In genomic region chr19:8802130-8802821, GRCm38 (mm10) we compare ENCODE assay signal across 8 mouse cellular contexts. TPM values are rescaled to one million over a fixed set of nuclear protein-coding genes. Genes with fewer than 3 reads are reported as not detected.
DNase-seq lines count a peak whose midpoint lies in the region; ATAC-seq lines count a peak whose summit lies in the region.

Gene Zbtb3 (plus strand): TSS chr19:8802555.

- 0% methylated on average over 30 of the region's 30 CpGs for WGBS in hindbrain, embryonic 12.5 days

- H3K4me3 ChIP-seq in hindbrain, embryonic 12.5 days = peak within 1 kb of the TSS; percentile 58

- peak within 1 kb of the TSS; percentile 65 for H3K9ac ChIP-seq in hindbrain, embryonic 12.5 days

- no peaks in the 10 kb centered on the region for H3K9me3 ChIP-seq in hindbrain, embryonic 12.5 days (replicated peaks)

- ATAC-seq in hindbrain, embryonic 12.5 days (ENCODE audit: low FRiP score) = peak; percentile 99

- DNase-seq in NIH3T3 (ENCODE audit: low read depth) = peak; percentile 98
- peak; percentile 94 to 96 for DNase-seq in cerebellum, postnatal 10 days
- peak; percentile 94 to 96 for DNase-seq in frontal cortex, postnatal 10 days (ENCODE audit: low spot score in 2 of 2)
- peak; percentile 94 to 98 for DNase-seq in layer of hippocampus, postnatal 14 days (ENCODE audit: low spot score in 2 of 2)
- peak; percentile 91 for DNase-seq in lung, postnatal 14 days
- peak; percentile 88 for DNase-seq in retina, adult 2 months (ENCODE audit: low read depth, low spot score)
- DNase-seq in thymus, postnatal 36 days = peak; percentile 87 to 94

- H3K27ac ChIP-seq in hindbrain, embryonic 12.5 days = peak within 1 kb of the TSS; percentile 88

- H3K27me3 ChIP-seq in hindbrain, embryonic 12.5 days = no peaks in the 10 kb centered on the region

- H3K4me1 ChIP-seq in hindbrain, embryonic 12.5 days = peaks cover 21% of the 10 kb centered on the region

- peaks cover 34% of the 10 kb centered on the region for H3K36me3 ChIP-seq in hindbrain, embryonic 12.5 days

- peak within 1 kb of the TSS; percentile 65 for H3K4me2 ChIP-seq in hindbrain, embryonic 12.5 days (replicated peaks)

RNA-seq across cellular contexts. Expression of gene Zbtb3, which starts in this region (rescaled TPM):
- 6.5 and 7.4 TPM in 2 replicates for polyA plus RNA-seq in hindbrain, embryonic 12.5 days (2016; fragmentation: Nextera tagmentation; extraction: Ambion mirVana)
- total RNA-seq in layer of hippocampus, postnatal 14 days (2021) = 1 to 10 TPM; 4.3 TPM

Comparison
In these comparisons a context has a peak if more than half of its experiments do, and no peak if none do; other contexts are left out.
1. Peak in every context shown above with its lines: DNase-seq, ATAC-seq, H3K4me3 ChIP-seq and H3K27ac ChIP-seq.